Mouse (Mus musculus): ENCODE measurements around the gene Gramd2.

Gramd2 gene

GRCm38 (mm10) chr9:59663226-59663625 lies 16.7 kb upstream of the Gramd2 start:
- no peak for DNase-seq (ENCODE audit: low read depth, low spot score)
- Histone ChIP-seq H3K36me3 (ENCODE audit: control insufficient read depth, insufficient read depth, low read length, poor library complexity, severe bottlenecking) (peaks cover 12% of the 10 kb centered on the region), H3K27me3 (ENCODE audit: control insufficient read depth, insufficient read depth, low read length, poor library complexity, severe bottlenecking) (no peaks in the 10 kb centered on the region)

- no peak for DNase-seq (ENCODE audit: low read depth, low spot score)
- peaks cover 15% of the 10 kb centered on the region for H3K36me3 ChIP-seq (ENCODE audit: control insufficient read depth, insufficient read depth, low read length, poor library complexity, severe bottlenecking)
- no peaks in the 10 kb centered on the region for H3K27me3 ChIP-seq (ENCODE audit: control insufficient read depth, insufficient read depth, low read length, poor library complexity, severe bottlenecking)
Observed at GRCm38 (mm10) chr9:59663957-59664356, 16.0 kb upstream of the Gramd2 start.

- Histone ChIP-seq H3K36me3 (ENCODE audit: control insufficient read depth, insufficient read depth, low read length, poor library complexity, severe bottlenecking) (peaks cover 18% of the 10 kb centered on the region), H3K27me3 (ENCODE audit: control insufficient read depth, insufficient read depth, low read length, poor library complexity, severe bottlenecking) (no peaks in the 10 kb centered on the region)
- DNase-seq (ENCODE audit: low read depth, low spot score) = no peak
Observed at GRCm38 (mm10) chr9:59664664-59665256, 15.2 kb upstream of the Gramd2 start.

- H3K36me3 ChIP-seq (ENCODE audit: control insufficient read depth, insufficient read depth, low read length, poor library complexity, severe bottlenecking) = peaks cover 21% of the 10 kb centered on the region
- no peak for DNase-seq (ENCODE audit: low read depth, low spot score)
- no peaks in the 10 kb centered on the region for H3K27me3 ChIP-seq (ENCODE audit: control insufficient read depth, insufficient read depth, low read length, poor library complexity, severe bottlenecking)
Observed at GRCm38 (mm10) chr9:59666016-59666415, 13.9 kb upstream of the Gramd2 start.

- no peak for DNase-seq (ENCODE audit: low read depth, low spot score)
- no peaks in the 10 kb centered on the region for H3K27me3 ChIP-seq (ENCODE audit: control insufficient read depth, insufficient read depth, low read length, poor library complexity, severe bottlenecking)
- H3K36me3 ChIP-seq (ENCODE audit: control insufficient read depth, insufficient read depth, low read length, poor library complexity, severe bottlenecking) = peaks cover 21% of the 10 kb centered on the region
Observed at GRCm38 (mm10) chr9:59666813-59667212, 13.1 kb upstream of the Gramd2 start.

GRCm38 (mm10) chr9:59667250-59667649 lies 12.7 kb upstream of the Gramd2 start:
- Histone ChIP-seq H3K27me3 (ENCODE audit: control insufficient read depth, insufficient read depth, low read length, poor library complexity, severe bottlenecking) (no peaks in the 10 kb centered on the region), H3K36me3 (ENCODE audit: control insufficient read depth, insufficient read depth, low read length, poor library complexity, severe bottlenecking) (peaks cover 22% of the 10 kb centered on the region)
- no peak for DNase-seq (ENCODE audit: low read depth, low spot score)

- no peak for DNase-seq (ENCODE audit: low read depth, low spot score)
- Histone ChIP-seq H3K36me3 (ENCODE audit: control insufficient read depth, insufficient read depth, low read length, poor library complexity, severe bottlenecking) (peaks cover 25% of the 10 kb centered on the region), H3K27me3 (ENCODE audit: control insufficient read depth, insufficient read depth, low read length, poor library complexity, severe bottlenecking) (no peaks in the 10 kb centered on the region)
Observed at GRCm38 (mm10) chr9:59667904-59668303, 12.0 kb upstream of the Gramd2 start.

- peaks cover 23% of the 10 kb centered on the region for H3K36me3 ChIP-seq (ENCODE audit: control insufficient read depth, insufficient read depth, low read length, poor library complexity, severe bottlenecking)
- H3K27me3 ChIP-seq (ENCODE audit: control insufficient read depth, insufficient read depth, low read length, poor library complexity, severe bottlenecking) = no peaks in the 10 kb centered on the region
- no peak for DNase-seq (ENCODE audit: low read depth, low spot score)
Observed at GRCm38 (mm10) chr9:59668473-59668872, 11.5 kb upstream of the Gramd2 start.

GRCm38 (mm10) chr9:59669172-59669571 lies 10.8 kb upstream of the Gramd2 start:
- no peaks in the 10 kb centered on the region for H3K27me3 ChIP-seq (ENCODE audit: control insufficient read depth, insufficient read depth, low read length, poor library complexity, severe bottlenecking)
- no peak for DNase-seq (ENCODE audit: low read depth, low spot score)
- H3K36me3 ChIP-seq (ENCODE audit: control insufficient read depth, insufficient read depth, low read length, poor library complexity, severe bottlenecking) = peaks cover 23% of the 10 kb centered on the region

- DNase-seq (ENCODE audit: low read depth, low spot score) = no peak
- Histone ChIP-seq H3K36me3 (ENCODE audit: control insufficient read depth, insufficient read depth, low read length, poor library complexity, severe bottlenecking) (peaks cover 23% of the 10 kb centered on the region), H3K27me3 (ENCODE audit: control insufficient read depth, insufficient read depth, low read length, poor library complexity, severe bottlenecking) (no peaks in the 10 kb centered on the region)
Observed at GRCm38 (mm10) chr9:59672195-59672894, 7.6 kb upstream of the Gramd2 start.

- no peak for DNase-seq (ENCODE audit: low read depth, low spot score)
- Histone ChIP-seq H3K36me3 (ENCODE audit: control insufficient read depth, insufficient read depth, low read length, poor library complexity, severe bottlenecking) (peaks cover 28% of the 10 kb centered on the region), H3K27me3 (ENCODE audit: control insufficient read depth, insufficient read depth, low read length, poor library complexity, severe bottlenecking) (no peaks in the 10 kb centered on the region)
Observed at GRCm38 (mm10) chr9:59673427-59673826, 6.5 kb upstream of the Gramd2 start.

GRCm38 (mm10) chr9:59675598-59675997 lies 4.3 kb upstream of the Gramd2 start:
- peaks cover 23% of the 10 kb centered on the region for H3K36me3 ChIP-seq (ENCODE audit: control insufficient read depth, insufficient read depth, low read length, poor library complexity, severe bottlenecking)
- H3K27me3 ChIP-seq (ENCODE audit: control insufficient read depth, insufficient read depth, low read length, poor library complexity, severe bottlenecking) = no peaks in the 10 kb centered on the region
- no peak for DNase-seq (ENCODE audit: low read depth, low spot score)

- Histone ChIP-seq H3K27me3 (ENCODE audit: control insufficient read depth, insufficient read depth, low read length, poor library complexity, severe bottlenecking) (peaks cover 2% of the 10 kb centered on the region; the same call in 1 of the 2 replicates), H3K36me3 (ENCODE audit: control insufficient read depth, insufficient read depth, low read length, poor library complexity, severe bottlenecking) (peaks cover 19% of the 10 kb centered on the region)
- peak; percentile 62 for DNase-seq (ENCODE audit: low read depth, low spot score)
Observed at GRCm38 (mm10) chr9:59678313-59678712, 1.6 kb upstream of the Gramd2 start.

GRCm38 (mm10) chr9:59680534-59680875 lies 561 bp downstream of the Gramd2 start:
- Histone ChIP-seq H3K36me3 (ENCODE audit: control insufficient read depth, insufficient read depth, low read length, poor library complexity, severe bottlenecking) (peaks cover 15% of the 10 kb centered on the region), H3K27me3 (ENCODE audit: control insufficient read depth, insufficient read depth, low read length, poor library complexity, severe bottlenecking) (peaks cover 2% of the 10 kb centered on the region; the same call in 1 of the 2 replicates)
- no peak for DNase-seq (ENCODE audit: low read depth, low spot score)

- peaks cover 2% of the 10 kb centered on the region; the same call in 1 of the 2 replicates for H3K27me3 ChIP-seq (ENCODE audit: control insufficient read depth, insufficient read depth, low read length, poor library complexity, severe bottlenecking)
- no peak for DNase-seq (ENCODE audit: low read depth, low spot score)
- peaks cover under 1% of the 10 kb centered on the region; the same call in 1 of the 2 replicates for H3K36me3 ChIP-seq (ENCODE audit: control insufficient read depth, insufficient read depth, low read length, poor library complexity, severe bottlenecking)
Observed at GRCm38 (mm10) chr9:59684020-59684419, 4.1 kb downstream of the Gramd2 start.
